Mouse (Mus musculus): ENCODE measurements around the gene Katnb1.

Katnb1 gene

GRCm38 (mm10) chr8:95080381-95081341, at the start of gene Katnb1:
TSS of gene Katnb1 (plus strand) at chr8:95081186.
- in situ Hi-C loops (cut with MboI, MseI): loop anchor here in 1 of 2 experiments (25.0 kb wide), 1 partner anchor 732 kb away; the partner anchor contains the start of gene Cnot1

GRCm38 (mm10) chr8:95037106-95037925, 43.7 kb upstream of the Katnb1 start:
- in situ Hi-C loops (cut with MboI, MseI): no loop called here

DNA sequence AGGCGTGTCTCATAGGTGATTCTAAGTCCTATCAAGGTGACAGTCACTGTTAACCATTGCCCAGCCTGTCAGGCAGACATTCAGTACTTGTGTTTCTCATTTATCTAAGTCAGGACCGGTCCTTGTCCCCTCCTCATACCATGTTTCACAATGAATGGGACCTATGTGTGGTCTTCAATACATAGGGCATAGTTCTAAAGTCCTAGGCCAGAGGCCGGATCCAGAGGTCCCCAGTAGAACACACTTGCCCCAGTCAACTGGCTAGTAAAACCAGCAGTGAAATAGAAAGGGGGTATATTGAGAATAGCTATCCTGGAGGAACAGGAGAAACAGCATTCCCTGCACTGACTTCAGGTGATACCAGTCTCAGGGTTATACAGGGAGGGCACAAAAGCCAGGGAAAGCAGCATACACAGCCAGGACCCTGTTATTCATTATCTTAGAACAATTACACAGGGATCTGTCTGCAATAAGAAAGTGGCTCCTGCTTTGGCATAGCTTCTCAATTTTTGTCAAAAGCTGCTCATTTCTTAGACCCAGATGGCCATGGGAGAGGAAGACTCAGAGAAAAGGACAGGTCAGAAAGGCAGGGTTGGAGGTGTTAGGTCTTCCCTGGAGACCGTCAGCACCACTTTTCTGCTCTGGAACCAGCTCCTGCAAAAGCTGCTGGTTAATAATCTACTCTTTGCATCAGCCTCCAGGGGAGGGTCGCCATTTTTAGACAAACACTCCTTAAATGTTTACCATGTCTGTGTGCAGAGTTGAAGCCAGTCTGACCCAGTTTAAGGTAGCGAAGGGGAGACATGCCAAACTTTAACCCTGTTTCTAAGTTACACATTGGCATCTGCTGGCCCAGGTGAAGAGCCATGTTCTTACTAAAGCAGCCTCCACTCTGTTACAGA, 38.9 kb upstream of the Katnb1 start:
- in situ Hi-C loops (cut with MboI, MseI): no loop called here

DNA sequence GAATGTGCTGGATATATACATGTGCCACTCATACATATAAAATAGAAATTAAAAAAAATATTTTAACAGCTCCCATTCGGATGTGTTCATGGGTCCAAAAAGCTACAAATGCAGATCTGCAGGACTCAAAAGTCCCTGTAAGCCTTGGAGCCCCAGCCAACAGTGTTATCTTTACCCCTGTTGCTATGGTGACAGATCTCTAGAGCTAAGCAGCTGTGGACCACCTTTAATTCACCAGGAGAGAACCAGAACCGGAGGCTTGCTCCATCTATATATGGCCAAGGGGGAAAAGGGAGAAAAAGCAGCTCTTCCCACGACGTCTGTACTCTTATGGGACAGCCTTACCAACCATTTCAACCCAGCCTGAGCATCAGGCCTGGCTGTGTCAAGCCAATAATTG, 36.2 kb upstream of the Katnb1 start:
- in situ Hi-C loops (cut with MboI, MseI): no loop called here

GRCm38 (mm10) chr8:95046982-95047381, 34.0 kb upstream of the Katnb1 start:
- in situ Hi-C loops (cut with MboI, MseI): no loop called here

GRCm38 (mm10) chr8:95047884-95048680, 32.9 kb upstream of the Katnb1 start:
- in situ Hi-C loops (cut with MboI, MseI): no loop called here

- in situ Hi-C loops (cut with MboI, MseI): no loop called here
These were observed 31.4 kb upstream of the Katnb1 start for GRCm38 (mm10) chr8:95049636-95050035.

DNA sequence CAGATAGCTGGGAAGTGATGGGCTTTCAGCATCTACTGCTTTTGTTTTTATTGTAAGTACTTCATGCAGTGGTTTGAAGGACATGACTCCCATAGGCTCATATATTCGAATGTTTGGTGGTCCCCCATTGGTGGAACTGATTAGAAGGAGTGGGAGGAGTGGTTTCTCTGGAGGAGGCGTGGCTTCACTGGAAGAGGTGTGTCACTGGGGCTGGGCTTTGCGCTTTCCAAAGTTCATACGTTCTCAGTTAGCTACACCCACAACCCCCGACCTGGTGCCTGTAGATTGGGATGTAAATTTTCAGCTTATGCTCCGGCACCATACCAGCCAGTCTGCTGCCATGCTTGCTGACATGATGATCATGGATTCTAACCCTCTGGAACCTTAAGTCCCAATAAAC, 26.5 kb upstream of the Katnb1 start:
- in situ Hi-C loops (cut with MboI, MseI): no loop called here

- in situ Hi-C loops (cut with MboI, MseI): no loop called here
These were observed 26.0 kb upstream of the Katnb1 start, which contains the start of gene Drc7 for GRCm38 (mm10) chr8:95054927-95055510. TSS of gene Drc7 (plus strand) at chr8:95055103.

DNA sequence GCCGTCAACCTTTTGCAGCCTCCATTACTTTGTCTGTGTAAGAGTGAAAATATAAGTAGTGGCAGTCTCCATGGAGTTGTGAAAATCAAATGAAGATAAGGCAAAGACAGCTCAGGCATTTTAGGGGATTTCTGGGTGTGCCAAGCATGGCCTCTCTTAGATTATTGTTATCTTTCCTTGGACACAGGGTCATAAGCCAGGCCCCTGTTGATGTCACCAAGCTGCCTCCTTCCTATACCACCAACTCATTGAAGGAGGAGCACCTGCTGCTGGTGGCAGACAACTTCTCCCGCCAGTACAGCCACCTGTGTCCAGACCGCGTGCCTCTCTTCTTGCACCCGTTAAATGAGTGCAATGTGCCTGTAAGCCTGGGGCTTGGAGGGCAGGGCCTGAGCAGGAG, 24.6 kb upstream of the Katnb1 start:
- in situ Hi-C loops (cut with MboI, MseI): no loop called here

DNA sequence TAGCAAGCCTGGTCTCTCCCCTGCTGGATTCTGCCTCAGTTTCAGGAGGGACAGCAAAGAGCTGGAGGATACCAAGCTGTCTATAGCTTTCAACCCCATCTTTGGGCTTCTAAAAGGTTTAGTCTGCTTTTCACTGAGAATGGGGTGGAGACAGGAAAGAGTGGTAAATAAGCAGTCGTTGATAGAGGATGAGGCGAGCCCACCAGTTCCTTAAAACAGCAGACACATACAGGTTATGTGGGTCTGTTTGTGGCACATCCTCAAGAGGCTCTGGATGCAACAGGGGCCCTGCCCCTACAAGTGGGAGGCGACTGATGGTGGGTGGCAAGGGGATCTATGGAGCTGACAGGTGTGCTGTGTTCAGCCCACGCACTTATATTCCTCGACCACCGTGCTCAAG, 22.3 kb upstream of the Katnb1 start:
- in situ Hi-C loops (cut with MboI, MseI): no loop called here

- in situ Hi-C loops (cut with MboI, MseI): no loop called here
These were observed 21.0 kb upstream of the Katnb1 start for GRCm38 (mm10) chr8:95059812-95060533.

GRCm38 (mm10) chr8:95064531-95064930, 16.5 kb upstream of the Katnb1 start:
- in situ Hi-C loops (cut with MboI, MseI): no loop called here

GRCm38 (mm10) chr8:95067582-95067981, 13.4 kb upstream of the Katnb1 start:
- in situ Hi-C loops (cut with MboI, MseI): loop anchor here in 1 of 2 experiments (5.0 kb wide), 1 partner anchor 105 kb away; no protein-coding TSS in a partner anchor

DNA sequence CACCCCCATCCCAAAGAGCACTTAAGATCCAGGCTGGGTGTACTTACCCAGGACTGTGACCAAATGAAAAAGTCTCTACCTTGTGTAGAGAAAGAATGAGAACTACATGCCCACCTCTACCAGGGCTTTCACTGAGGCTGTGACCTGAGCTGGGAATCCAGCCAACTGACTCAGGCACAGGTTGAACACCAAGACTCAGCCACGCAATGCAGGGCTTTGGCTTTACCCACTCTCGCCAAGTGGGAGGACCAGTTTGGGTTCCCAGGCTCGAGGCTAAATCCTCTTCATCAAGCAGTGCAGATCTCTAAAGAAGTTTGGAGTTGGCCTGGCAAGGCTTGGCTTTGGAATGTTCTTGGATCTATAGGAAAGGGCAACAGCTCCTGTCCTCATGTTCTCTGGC, 5.5 kb upstream of the Katnb1 start:
- in situ Hi-C loops (cut with MboI, MseI): loop anchor here in 1 of 2 experiments (25.0 kb wide), 1 partner anchor 737 kb away; the partner anchor contains the start of gene Cnot1

DNA sequence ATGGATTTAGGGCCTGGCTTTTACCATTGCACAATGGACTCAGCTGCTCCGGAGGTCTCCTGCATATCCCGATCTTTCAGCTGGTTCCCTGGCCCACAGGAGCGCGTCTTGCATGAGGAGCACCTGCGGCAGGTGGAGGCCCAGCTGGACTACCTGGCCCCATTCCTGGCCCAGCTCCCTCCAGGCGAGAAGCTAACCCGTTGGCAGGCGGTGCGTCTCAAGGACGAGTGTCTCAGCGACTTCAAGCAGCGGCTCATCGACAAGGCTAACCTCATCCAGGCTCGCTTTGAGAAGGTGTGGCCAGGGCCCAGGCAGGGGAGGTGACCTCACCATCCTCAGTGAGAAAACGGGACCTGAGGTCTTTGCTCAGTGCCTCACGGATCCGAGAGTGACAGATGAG, 4.8 kb upstream of the Katnb1 start:
- in situ Hi-C loops (cut with MboI, MseI): loop anchor here in 1 of 2 experiments (25.0 kb wide), 1 partner anchor 736 kb away; the partner anchor contains the start of gene Cnot1

GRCm38 (mm10) chr8:95078055-95078454, 2.9 kb upstream of the Katnb1 start:
- in situ Hi-C loops (cut with MboI, MseI): loop anchor here in 1 of 2 experiments (25.0 kb wide), 1 partner anchor 734 kb away; the partner anchor contains the start of gene Cnot1

GRCm38 (mm10) chr8:95079305-95079704, 1.7 kb upstream of the Katnb1 start:
- in situ Hi-C loops (cut with MboI, MseI): loop anchor here in 1 of 2 experiments (25.0 kb wide), 1 partner anchor 733 kb away; the partner anchor contains the start of gene Cnot1

DNA sequence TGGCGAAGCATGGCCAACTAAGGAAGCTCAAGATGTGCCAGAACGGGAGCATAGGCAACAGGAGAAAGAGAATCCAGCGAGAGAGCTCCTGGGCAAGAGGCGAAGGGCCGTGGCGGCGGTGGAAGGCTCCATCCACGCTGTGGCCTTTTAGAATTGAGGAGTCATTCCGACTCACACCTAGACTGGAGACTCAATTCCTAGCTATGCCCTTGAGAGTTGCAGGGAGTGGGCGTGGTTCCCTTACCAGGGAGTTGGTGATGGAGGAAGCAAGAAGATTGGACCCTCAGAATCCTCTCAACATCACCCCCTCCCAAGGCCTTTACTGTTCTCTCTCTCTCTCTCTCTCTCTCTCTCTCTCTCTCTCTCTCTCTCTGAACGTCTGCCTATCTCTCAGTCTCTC, 664 bp downstream of the Katnb1 start:
- in situ Hi-C loops (cut with MboI, MseI): loop anchor here in 1 of 2 experiments (25.0 kb wide), 1 partner anchor 731 kb away; the partner anchor contains the start of gene Cnot1

Measured in T-helper 17 cell (primary cell).